Mouse (Mus musculus) urinary bladder, postnatal 10 days (tissue): ENCODE data around the gene A630076J17Rik.

Source experiments
- DNase-seq: peaks from one replicate; pipeline ENCODE4 v3.0.0; 2022; ENCODE audit warnings: low spot score

The A630076J17Rik gene

DNA sequence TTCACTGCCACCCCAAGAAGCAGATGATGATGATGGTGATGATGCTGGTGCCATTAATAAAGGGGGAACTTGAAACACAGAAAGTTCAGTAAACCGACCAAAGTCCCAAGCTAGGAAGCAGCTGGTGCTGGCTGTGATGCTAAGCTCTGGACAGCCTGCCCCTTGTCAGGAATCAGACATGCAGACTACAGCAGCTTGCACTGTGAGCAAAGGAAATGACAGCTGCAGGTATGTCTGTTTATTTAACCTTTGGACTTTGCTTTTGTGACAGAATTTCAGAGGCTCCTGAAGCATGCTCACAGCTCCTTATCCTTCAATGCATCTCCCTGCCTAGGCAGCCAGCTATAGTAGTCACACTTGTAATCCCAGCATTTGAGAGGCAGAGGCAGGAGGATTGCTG lies at the start of gene A630076J17Rik:
TSS of gene A630076J17Rik (plus strand) at position 88 of the 400 bp plus-strand sequence.
- DNase-seq, result no peak

DNA sequence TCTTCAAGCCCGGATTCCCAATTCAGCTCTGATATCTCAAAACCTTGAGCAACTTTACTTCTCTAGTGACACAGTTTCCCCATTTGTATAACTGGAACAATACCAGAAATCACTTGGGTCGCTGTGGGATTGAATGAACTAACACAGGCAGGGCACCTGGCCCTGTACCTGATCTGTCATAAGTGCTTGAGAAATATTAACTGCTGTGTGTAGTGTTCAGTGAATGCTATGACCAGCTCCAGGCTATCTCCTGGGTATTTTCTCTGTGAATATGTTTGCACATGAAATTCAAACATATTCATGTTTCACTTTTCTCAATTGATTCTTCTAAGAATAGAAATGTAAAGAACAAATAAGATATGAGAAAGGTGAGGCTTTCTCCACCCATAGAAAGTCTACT lies 49.6 kb upstream of the A630076J17Rik start:
- no peak for DNase-seq

DNA sequence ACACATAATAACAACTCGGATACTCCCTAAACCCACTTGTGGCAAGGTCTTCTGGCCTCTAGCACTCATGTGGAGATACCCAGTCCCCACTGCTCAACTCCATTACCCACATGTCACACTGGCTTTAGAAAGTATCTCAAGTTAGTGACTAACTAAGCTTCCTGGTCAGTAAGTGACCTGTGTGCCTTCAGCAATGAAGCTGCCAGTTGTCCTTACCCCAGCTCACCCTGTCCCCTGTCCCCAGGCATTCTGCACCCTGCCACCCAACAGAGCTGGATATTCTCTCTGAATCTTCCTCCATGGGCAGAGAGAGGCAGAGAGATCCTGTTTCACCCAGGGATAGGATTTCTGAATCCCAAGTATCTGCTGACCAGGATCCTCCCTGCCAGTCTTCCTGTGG lies 47.7 kb upstream of the A630076J17Rik start, which contains the start of gene Kcna10:
TSS of gene Kcna10 (plus strand) at position 301 of the 400 bp plus-strand sequence.
- no peak for DNase-seq

DNA sequence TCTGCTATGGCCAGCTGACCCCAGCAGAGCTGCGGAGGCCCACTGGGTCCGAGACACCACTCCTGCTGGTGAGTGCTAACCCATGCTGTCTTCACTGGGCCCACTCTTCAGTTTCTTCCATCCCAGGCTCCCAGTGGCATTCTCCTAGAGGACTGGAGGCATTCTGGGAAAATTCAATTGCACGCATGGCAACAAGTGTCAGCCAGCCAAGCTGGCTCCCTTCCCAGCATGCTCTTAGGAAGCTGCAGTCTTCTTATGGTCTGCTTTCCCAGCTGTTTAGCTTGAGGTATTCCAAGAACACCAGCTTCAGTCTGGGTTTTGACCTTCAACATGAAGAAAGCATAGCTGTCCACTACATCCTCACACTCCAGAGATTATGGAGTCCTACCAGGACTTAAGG lies 47.2 kb upstream of the A630076J17Rik start:
- no peak for DNase-seq

DNA sequence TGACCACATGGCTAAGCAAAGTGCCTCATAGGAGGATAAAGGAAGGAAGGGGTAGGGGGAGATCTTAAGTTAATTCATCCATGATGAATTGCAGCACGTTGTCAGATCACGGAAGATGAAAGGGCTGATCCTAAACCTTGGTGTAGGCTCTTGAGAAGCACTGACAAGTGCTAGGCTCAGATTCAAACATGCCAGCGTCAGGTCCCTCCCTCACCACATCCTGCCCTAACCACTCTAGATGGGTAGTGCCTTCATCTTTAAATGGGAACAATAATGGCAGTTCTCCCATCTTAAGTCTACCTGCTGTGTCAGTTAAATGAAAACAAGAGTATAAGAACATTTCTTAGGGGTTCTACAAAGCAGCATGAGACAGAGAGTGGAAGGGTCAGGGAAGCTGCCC lies 44.8 kb upstream of the A630076J17Rik start:
- DNase-seq, result no peak

DNA sequence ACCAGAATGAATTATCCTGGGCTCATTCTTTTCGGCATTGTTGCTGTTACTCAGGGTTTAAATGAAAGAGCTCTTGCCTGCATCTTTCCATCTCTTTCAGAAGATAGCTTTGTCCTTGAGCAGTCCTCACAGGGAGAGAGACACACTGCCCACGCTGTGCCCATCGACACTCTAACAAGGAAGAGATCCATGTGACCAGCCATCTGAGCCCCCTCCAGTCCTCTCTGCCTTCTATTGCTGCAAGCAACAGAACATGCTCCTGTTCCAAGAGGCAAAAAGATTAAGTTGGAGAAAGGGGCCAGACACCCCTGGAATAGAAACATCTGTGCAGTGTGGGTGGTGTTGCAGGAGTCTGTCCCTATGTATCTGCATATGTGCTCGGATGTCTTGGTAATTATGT lies 43.4 kb upstream of the A630076J17Rik start:
- DNase-seq, result no peak

DNA sequence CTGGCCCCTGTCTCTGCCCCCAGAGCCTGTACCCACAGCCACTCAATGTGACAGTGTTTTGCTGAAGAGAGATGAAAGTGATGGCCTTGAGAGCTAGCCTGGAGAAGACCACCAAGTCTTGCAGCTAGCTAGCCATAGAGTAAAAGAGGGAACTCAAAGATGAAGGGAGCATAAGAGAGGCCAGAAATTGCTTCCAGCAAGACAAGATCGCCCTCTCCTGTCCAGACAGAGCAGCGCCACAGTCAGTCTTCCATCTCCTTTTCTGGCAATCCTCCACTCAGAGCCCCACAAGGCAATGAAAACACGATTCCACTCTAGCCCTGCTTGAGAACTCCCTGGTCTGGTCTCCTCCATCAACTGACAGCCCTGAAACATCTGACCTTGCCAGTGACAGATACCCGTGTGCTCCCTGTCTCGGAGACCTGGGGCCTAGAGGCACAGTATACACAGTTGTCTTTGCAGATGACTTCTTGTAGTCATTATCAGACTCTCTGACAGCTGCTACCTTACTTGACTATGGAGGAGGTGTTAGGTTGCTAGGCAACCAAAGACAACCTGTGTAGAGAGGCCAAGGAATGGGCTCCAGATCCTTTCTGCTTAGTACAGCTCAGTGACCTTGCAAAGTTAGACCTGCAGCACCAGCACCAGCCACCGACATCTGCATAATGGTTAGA lies 42.1 kb upstream of the A630076J17Rik start:
- DNase-seq, result no peak

DNA sequence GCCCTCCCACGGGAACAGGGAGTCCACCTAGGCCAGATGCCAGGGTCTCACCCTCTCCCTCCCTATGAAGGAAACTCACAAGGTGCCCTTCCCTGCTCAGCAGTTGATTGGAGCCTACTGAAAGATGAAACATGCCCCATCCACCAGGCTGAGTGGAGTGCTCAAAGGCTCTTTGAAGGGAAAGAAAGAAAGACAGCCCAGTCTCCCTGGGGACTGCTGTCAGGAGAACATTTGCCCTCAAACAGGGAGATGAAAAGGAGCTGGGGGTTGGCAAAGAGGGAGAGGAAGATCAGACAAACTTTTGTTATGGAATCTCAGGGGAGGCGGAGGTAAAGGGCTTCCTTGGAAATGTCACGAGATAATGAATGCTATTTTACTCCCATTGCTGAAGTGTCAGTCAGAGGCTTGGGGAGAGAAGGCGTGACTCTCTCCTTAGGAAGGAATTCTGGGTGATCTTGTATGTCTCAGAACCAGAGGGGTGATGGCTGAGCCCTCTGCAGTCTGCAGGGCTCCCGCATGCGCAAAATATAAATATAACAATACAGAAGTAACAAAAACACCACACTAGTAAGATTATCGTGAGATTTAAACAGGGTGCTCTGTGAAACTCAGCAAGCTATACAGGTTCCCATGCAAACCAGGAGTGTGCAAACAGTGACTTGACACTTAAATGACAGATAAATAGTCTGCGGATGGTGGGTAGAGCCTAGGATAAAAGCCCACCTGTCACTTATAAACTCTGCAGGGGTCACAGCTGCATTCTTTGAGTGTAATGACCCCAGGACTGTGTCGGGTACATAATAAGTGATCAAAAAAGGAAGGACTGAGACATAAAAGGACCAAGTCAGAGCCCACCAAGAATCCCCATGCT lies 28.9 kb upstream of the A630076J17Rik start:
- no peak for DNase-seq

DNA sequence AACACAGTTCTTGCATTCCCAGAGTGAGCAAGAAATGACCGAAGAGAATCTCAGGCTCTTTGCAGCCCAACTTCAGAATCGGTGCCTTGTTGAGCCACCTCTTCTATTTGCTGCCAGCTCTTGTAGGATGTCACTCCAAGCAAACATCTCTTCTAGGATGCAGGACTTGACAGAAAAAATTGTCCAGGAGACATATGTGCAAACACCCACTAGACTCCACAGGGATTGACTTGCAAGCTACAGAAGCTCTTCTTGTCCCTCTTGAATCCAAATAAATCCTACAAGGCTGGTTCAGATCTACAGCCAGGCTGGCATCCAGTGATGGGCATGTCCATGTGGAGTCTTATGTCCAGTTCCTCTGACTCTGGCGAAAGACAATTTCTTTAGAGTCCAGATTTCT lies 26.0 kb upstream of the A630076J17Rik start:
- no peak for DNase-seq

DNA sequence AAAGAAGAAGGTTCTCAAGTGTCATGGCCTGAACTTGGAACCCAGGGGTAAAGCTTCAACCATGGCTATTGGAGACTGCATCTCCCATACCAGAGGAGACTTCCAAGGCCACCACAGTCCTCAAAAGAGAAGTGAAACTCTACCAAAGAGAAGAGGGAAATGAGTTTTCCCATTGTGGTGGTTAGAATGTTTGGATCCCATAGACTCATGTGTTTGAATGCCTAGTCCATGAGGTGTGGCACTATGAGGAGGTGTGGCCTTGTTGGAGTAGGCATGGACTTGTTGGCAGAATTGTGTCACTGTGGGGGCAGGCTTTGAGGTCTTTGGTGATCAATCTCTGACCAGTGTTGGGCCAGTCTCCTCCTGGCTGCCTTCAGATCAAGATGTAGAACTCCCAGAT lies 25.2 kb upstream of the A630076J17Rik start:
- no peak for DNase-seq

DNA sequence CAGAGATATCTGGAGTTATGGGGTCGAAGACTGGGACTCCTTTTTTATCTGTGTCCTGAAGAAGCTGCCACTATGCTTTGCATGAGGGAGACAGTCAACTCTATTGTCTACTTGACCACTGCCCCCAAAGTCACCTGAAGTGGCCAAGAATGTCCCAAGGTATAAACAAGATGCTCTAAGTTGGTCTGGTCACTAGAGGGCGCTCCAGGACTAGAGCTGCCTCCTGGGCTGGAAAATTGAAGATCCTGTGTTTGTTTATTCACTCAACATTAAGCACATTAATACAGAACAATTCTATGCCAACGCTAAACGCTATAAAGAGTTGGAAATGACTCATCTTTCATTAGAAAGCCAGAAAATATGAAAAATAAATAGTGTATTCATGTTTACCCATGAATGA lies 24.4 kb upstream of the A630076J17Rik start:
- DNase-seq, result no peak

DNA sequence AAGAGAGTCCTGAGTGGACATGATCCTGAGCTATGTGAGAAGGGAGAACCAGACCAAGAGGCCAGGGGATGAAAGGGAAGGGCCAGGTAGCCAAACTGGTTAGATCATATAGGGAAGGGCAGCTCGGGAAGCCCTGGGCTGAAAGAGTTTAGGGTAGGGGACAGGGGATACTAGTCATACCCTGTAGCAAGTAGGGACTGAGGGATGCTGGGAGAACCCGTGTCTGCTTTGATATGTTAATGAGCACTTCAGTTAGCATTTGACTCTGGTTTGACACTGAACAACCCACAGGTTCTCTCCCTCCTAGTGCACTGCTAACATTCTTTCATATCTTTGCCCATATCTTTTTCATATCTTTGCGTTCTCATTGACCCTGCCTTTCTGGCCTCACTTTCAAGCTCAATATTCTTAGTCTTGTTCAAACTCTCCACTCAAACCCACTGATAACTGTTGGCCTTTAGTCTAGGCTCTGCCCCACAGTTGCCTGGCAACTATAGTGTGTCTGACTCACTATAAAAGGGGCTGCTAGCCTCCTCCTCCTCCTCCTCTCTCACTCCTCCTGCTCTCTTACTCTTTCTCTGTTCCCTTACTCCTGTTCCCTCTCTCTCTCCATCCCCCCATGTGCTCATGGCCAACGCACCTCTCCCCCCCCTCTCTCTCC lies 23.8 kb upstream of the A630076J17Rik start:
- DNase-seq, result no peak

DNA sequence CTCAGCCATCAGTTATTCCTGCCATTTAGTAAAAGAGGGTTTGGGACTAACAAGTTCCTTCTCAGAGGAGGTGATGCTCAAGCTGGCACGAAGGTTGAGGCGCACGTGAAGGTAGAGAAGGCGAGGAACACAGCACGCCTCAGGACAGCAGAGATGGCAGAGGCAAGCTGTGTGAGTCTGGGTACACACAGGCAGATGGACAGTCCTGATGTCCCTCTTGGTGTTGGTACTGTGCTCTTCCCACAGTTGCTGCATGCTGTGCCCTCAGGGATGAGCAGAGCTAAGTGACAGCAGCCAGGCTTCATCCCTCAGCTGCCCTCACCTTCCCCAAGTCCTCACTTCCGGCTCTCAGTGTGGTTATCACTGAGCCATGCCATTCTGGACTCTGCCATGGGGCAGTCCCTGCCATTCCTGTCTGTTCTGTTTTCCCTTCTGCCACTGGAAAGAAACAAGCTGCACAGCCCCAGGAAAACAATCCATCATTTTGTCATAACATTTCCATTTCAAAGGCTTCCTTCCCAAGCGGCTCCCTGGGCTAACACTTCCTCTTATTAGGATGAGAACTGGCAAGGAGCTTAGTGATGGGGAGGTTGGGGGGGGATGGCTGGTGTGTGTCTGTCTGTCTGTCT lies 22.7 kb upstream of the A630076J17Rik start:
- DNase-seq, result no peak

DNA sequence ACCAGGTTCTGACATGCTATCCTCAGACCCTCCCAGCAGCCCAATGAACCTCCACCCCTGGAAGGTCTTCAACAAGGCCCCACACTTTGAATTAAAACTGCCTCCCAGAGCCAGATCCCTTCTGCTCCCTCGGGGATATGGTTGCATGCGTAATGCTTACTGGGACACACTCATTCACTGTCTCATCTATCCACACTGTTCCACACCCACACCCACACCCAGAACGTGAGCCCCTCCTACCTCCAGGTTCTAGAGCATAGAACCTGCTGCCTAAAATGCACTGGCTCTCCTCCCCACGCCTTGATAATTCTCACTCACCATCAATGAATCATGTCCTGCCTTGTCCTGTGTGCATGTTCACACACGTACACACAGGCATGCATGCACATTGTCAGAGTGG lies 15.8 kb upstream of the A630076J17Rik start:
- no peak for DNase-seq

DNA sequence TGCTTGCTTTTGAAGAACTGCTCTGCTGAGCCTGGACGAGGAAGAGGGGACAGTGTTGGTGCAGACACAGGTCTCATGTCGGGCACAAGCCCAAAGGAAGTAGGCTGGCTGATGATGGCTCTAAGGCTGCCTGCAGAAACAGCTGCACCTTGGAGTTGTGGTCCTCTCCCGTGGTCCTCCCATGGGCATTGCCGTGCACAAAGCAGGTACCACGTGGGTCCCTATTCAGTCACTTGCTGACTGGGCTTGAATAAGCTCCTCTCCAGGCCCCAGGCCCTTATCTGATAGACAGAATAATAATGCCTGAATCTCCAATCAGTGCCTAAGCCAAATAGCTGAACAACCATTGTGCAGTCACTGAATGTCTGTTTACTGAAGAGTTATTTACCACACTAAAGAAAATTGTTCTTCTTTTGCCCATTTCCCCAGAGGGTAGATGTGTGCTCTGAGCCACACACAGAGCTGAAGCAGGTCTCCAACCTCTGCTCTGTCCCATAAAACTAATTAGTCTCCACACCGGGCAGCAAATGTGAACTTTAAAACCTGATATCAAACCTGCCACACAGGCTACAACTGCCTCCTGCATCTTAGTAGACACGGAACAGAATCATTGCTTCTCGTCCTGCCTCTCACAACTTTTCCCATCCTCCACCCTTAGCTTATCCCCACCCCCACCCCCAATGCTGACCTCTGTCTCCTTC lies 13.9 kb upstream of the A630076J17Rik start:
- no peak for DNase-seq

DNA sequence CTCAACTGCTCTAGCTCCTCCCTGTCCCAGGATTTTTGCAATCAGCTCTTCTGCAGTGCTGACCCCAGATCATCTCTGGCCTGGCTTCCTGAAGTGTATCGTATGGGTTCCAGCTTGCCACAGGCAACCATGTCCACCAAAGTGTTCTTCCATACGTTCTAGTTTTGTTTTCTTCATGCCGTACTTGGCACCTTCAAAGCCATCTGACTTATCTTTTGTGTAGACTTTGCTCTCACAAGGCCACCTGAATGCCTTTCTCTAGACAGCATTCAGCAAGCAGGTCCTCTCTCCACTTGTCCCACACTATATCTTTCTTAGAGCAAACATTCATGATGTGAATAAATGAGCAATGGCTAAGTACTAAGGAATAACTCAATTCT lies 13.3 kb upstream of the A630076J17Rik start:
- DNase-seq, result no peak

DNA sequence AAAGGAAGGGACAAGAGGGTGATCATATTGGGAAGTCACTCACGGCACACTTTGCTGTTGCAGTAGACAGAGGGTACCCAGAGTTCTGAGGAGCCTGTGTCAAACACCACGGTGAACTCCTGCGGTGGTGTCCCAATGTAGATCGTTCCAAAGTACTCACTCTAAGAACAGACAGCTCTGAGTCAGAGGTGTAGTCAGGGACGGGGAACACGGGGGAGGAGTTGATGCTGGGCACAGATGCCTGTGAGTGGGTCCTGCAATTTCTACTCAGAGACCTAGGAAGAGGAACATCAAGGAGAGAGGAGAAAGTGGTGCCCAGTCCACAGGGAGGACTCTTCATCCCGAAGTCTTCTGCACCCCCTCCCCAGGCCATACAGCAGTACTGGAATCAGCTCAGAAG lies 11.8 kb upstream of the A630076J17Rik start:
- no peak for DNase-seq

DNA sequence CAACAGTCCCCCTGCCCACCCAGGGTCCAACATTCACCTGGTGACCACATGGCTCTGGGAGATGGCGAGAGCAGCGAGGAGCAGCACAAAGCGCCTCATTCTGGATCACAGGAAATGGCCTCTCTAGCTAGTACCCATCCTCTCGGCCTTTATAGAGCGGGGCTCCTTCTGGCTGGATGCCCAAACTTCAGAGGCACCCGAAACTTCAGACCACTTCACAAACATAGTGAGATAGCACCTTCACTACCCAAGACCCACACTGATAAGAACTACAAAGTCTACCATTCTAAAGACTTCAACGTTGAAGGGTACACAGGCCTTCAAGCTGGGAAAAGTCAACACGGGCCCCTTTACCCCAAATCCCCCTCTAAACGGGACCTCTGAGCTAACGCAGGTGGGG lies 8.8 kb upstream of the A630076J17Rik start, which contains the start of gene Cym:
TSS of gene Cym (minus strand) at position 125 of the 400 bp plus-strand sequence.
- DNase-seq, result no peak

DNA sequence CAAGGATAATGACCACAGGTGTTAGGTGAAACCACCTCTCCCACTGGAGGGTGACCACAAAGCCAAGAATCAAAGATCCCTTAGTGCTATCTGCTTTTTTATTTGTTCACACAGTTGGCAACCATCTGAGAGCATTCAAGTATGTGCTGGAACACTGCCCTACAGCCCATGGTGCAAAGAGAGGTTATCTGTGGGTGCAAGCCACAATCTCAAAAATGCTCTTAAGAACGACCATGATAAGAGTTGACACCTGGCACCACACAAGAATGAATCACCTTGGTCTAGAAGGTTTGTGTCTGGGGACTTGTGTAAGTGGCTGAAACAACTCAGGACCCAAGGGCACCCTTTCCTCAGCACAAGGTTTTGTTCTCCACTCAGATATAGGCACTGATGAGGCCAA lies 7.2 kb upstream of the A630076J17Rik start:
- DNase-seq, result no peak

DNA sequence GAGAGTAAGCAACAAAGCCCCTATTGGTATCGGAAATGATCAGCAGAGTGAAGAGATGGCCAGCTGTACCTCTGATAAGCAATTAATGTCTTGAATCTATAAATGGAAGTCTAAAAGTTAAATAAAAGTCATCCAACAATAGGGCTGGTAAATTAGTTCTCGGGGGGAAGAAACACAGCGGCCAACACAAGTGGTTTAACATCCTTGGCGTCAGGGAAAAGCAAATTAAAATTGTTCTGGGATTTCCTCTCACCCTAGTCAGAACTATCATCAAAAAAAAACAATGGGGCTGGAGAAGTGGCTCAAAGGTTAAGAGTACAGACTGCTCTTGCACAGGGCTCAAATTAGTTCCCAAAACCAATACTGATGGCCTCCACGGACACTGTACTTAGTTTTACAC lies 4.6 kb upstream of the A630076J17Rik start:
- DNase-seq, result no peak

DNA sequence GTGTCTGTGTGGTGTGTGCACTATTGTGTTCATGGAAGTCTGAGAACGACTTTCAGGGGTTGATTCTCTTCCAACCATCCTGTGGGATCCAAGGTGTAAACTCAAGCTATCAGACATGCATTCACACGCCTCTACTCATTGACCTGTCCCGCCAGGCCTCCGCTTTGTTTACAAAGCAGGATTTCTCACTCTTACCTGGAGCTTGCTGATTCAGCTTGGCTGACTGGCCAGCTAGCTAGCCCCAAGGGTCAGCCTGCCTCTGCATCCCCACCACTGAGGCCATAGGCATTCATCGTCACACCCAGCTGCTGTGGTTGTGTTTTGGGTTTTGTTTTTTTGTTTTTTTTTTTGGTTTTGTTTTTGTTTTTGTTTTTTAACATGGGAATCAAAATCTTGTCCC lies 1.2 kb upstream of the A630076J17Rik start:
- DNase-seq, result no peak

DNA sequence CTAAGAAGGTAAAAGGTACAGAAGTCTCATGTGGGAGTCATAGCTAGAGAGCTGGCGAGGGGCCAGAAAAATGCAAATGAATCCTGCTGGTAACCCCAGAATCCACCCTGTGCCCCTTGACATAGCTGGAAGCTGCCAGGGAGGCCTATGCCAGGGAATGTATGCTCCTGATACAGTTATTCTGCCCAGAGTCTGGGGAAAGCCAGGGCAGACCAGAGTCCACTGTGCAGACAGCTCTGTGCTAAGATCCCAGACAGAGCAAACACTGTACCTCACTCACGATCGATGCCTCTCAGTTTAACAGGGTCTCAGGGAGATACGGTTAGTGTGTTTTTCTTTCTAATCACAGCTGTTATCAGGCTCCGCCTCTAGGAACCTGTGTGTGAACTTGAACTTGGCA lies 592 bp upstream of the A630076J17Rik start:
- no peak for DNase-seq
